15 mouse cellular contexts compared by ENCODE assay signal in the genomic region with DNA sequence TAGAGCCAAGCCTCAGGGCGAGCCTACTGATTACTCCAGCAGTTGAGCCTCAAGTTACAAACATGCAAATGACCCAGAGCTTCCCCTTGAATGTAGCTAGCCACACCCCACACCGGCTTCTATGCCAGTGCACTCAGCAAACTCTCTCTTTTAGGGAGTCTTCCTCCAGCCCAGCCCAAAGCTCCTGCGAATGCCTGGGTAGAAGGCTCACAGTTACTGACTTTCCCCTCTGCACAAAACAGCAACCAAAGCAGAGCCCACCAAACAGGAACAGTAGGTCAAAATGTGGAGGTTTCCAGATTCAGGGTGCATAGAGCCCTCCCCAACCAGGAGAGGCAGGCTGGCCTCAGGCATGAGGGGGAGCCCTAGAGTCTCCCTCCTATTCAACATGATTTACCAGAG. TPM values are rescaled to one million over a fixed set of nuclear protein-coding genes. Genes with fewer than 3 reads are reported as not detected.
DNase-seq lines count a peak whose midpoint lies in the region; ATAC-seq and TF ChIP-seq lines count a peak whose summit lies in the region.
"Had no signal": no experiment of that assay in that cellular context is flagged by ENCODE, and none has a peak within 500 bp of the region (broad histone marks: within the 10 kb centered on the region; RNA-seq: fewer than 3 reads in every experiment).

No protein-coding gene starts in this region.

- peak; percentile 62; the same call in 1 of the 2 replicates for ATAC-seq in granulocyte monocyte progenitor cell, adult 5-6 weeks (replicated peaks; ENCODE audit: poor library complexity, severe bottlenecking)
- ATAC-seq in stomach, embryonic 15.5 days (ENCODE audit: insufficient read depth, low FRiP score, low read depth), result 0 out of 2 replicates have a peak, but pooled peaks have one; percentile 15
- ATAC-seq in forebrain, embryonic 16.5 days, result no peak
- ATAC-seq: hindbrain, embryonic 16.5 days had no signal

- peak overlapping the region; percentile 20 for H3K27ac ChIP-seq in gastrocnemius, adult 2 months
- no peak overlapping the region for H3K27ac ChIP-seq in stomach, embryonic 15.5 days
- no peak overlapping the region for H3K27ac ChIP-seq in forebrain, embryonic 16.5 days (ENCODE audit: low read length)
- H3K27ac ChIP-seq: heart, embryonic 13.5 days; limb, embryonic 12.5 days had no signal

- no peaks in the 10 kb centered on the region for H3K9me3 ChIP-seq in stomach, embryonic 15.5 days
- no peaks in the 10 kb centered on the region for H3K9me3 ChIP-seq in forebrain, embryonic 16.5 days (ENCODE audit: control insufficient read depth, low read length)
- H3K9me3 ChIP-seq: heart, embryonic 13.5 days; limb, embryonic 12.5 days had no signal

- DNase-seq in gastrocnemius, adult 2 months, result peak; percentile 57
- DNase-seq in gastrocnemius, postnatal 25 days, result no peak
- peak; percentile 33 for DNase-seq in thymus, postnatal 14 days
- no peak for DNase-seq in thymus, postnatal 10 days (ENCODE audit: low spot score in 2 of 2)
- DNase-seq in gastrocnemius, postnatal 36 days, result no peak
- DNase-seq: cerebellum, adult 11 months; kidney, postnatal 4 days; right cerebral cortex, postnatal 14 days had no signal

- H3K27me3 ChIP-seq in stomach, embryonic 15.5 days (replicated peaks), result no peaks in the 10 kb centered on the region
- H3K27me3 ChIP-seq in forebrain, embryonic 16.5 days (replicated peaks; ENCODE audit: control insufficient read depth, insufficient read depth, low read length), result no peaks in the 10 kb centered on the region
- H3K27me3 ChIP-seq: heart, embryonic 13.5 days; limb, embryonic 12.5 days had no signal

- no peaks in the 10 kb centered on the region for H3K4me1 ChIP-seq in stomach, embryonic 15.5 days
- H3K4me1 ChIP-seq in forebrain, embryonic 16.5 days (replicated peaks; ENCODE audit: control insufficient read depth, insufficient read depth, low read length), result no peaks in the 10 kb centered on the region

- intact Hi-C loops in gastrocnemius, adult 2 months (cut with DNase I), result no loop called here
- intact Hi-C loops in gastrocnemius, postnatal 36 days (cut with DNase I), result no loop called here

- H3K9ac ChIP-seq in stomach, embryonic 15.5 days, result no peak overlapping the region
- no peak overlapping the region for H3K9ac ChIP-seq in forebrain, embryonic 16.5 days (replicated peaks; ENCODE audit: low read depth, low read length)
- H3K9ac ChIP-seq: heart, embryonic 13.5 days; limb, embryonic 12.5 days had no signal

- WGBS in stomach, embryonic 15.5 days, result 11% methylated on average over 3 of the region's 3 CpGs
- 20% methylated on average over 3 of the region's 3 CpGs for WGBS in forebrain, embryonic 16.5 days

- no peak for TF ChIP-seq CTCF in gastrocnemius, adult 2 months (IDR thresholded peaks at IDR 0.05)

- no peaks in the 10 kb centered on the region for H3K36me3 ChIP-seq in stomach, embryonic 15.5 days
- no peaks in the 10 kb centered on the region for H3K36me3 ChIP-seq in forebrain, embryonic 16.5 days (ENCODE audit: control insufficient read depth, insufficient read depth)
- H3K36me3 ChIP-seq: heart, embryonic 13.5 days; limb, embryonic 12.5 days had no signal

- no peak overlapping the region for H3K4me3 ChIP-seq in gastrocnemius, adult 2 months
- no peak overlapping the region for H3K4me3 ChIP-seq in stomach, embryonic 15.5 days (replicated peaks)
- H3K4me3 ChIP-seq in forebrain, embryonic 16.5 days (replicated peaks; ENCODE audit: low read length), result no peak overlapping the region
- H3K4me3 ChIP-seq: heart, embryonic 13.5 days; limb, embryonic 12.5 days had no signal

- H3K4me2 ChIP-seq in stomach, embryonic 15.5 days, result no peak overlapping the region
- H3K4me2 ChIP-seq in forebrain, embryonic 16.5 days (ENCODE audit: low read length), result no peak overlapping the region
- H3K4me2 ChIP-seq: heart, embryonic 13.5 days; limb, embryonic 12.5 days had no signal

RNA-seq across cellular contexts. Expression of a gene that starts 12.0 kb away (rescaled TPM):
- 10 to 100 TPM in 1 of 2 experiments, 1 to 10 TPM in 1; 4.7 to 17.5 TPM for total RNA-seq in gastrocnemius, adult 2 months (2021)
- 10 to 100 TPM in 1 of 2 experiments, 1 to 10 TPM in 1; 8.0 to 10.2 TPM for total RNA-seq in gastrocnemius, postnatal 25 days (2021)
- 3.6 TPM in 1 of 2 replicates, not detected in the other for total RNA-seq in granulocyte monocyte progenitor cell, adult 5-6 weeks (2014; fragmentation: Nextera tagmentation)
- total RNA-seq in granulocyte monocyte progenitor cell, adult 5-6 weeks (2017), result 0.88 and 1.2 TPM in 2 replicates
- polyA plus RNA-seq in stomach, embryonic 15.5 days (2015; fragmentation: Nextera tagmentation; extraction: Ambion mirVana), result 1.6 and 2.1 TPM in 2 replicates
- 1 to 10 TPM; 7.7 to 8.6 TPM for total RNA-seq in gastrocnemius, postnatal 36 days (2021)
- 3.7 and 4.5 TPM in 2 replicates for polyA plus RNA-seq in forebrain, embryonic 16.5 days (2015; fragmentation: Nextera tagmentation; extraction: Ambion mirVana)

RNA-seq across cellular contexts. Expression of a gene that starts 21.4 kb away (rescaled TPM):
- total RNA-seq in gastrocnemius, adult 2 months (2021), result 1 to 10 TPM; 3.0 to 4.2 TPM
- total RNA-seq in gastrocnemius, postnatal 25 days (2021), result 1 to 10 TPM; 3.0 to 5.2 TPM
- total RNA-seq in granulocyte monocyte progenitor cell, adult 5-6 weeks (2014; fragmentation: Nextera tagmentation), result 6.2 and 8.0 TPM in 2 replicates
- total RNA-seq in granulocyte monocyte progenitor cell, adult 5-6 weeks (2017), result 7.4 and 8.4 TPM in 2 replicates
- polyA plus RNA-seq in stomach, embryonic 15.5 days (2015; fragmentation: Nextera tagmentation; extraction: Ambion mirVana), result 12.7 and 14.9 TPM in 2 replicates
- 1 to 10 TPM; 3.3 to 3.6 TPM for total RNA-seq in gastrocnemius, postnatal 36 days (2021)
- polyA plus RNA-seq in forebrain, embryonic 16.5 days (2015; fragmentation: Nextera tagmentation; extraction: Ambion mirVana), result 9.9 and 14.2 TPM in 2 replicates

RNA-seq across cellular contexts. Expression of a gene that starts 57.5 kb away (rescaled TPM):
- not detected for total RNA-seq in gastrocnemius, adult 2 months (2021)
- total RNA-seq in gastrocnemius, postnatal 25 days (2021), result under 1 TPM in 1 of 2 experiments, not detected in 1; 0.19 TPM
- total RNA-seq in granulocyte monocyte progenitor cell, adult 5-6 weeks (2014; fragmentation: Nextera tagmentation), result 36.4 and 50.2 TPM in 2 replicates
- 35.5 and 39.5 TPM in 2 replicates for total RNA-seq in granulocyte monocyte progenitor cell, adult 5-6 weeks (2017)
- 0.89 and 1.2 TPM in 2 replicates for polyA plus RNA-seq in stomach, embryonic 15.5 days (2015; fragmentation: Nextera tagmentation; extraction: Ambion mirVana)
- under 1 TPM in 1 of 2 experiments, not detected in 1; 0.41 TPM for total RNA-seq in gastrocnemius, postnatal 36 days (2021)
- polyA plus RNA-seq in forebrain, embryonic 16.5 days (2015; fragmentation: Nextera tagmentation; extraction: Ambion mirVana), result not detected in 2 replicates
- polyA plus RNA-seq: frontal cortex, adult 2 months; hindbrain, embryonic 16.5 days had no signal

Comparison
In these comparisons a context has a peak if more than half of its experiments do, and no peak if none do; other contexts are left out.
1. DNase-seq: peak in gastrocnemius, adult 2 months (single experiment) and thymus, postnatal 14 days (single experiment); none in gastrocnemius, postnatal 25 days (single experiment), thymus, postnatal 10 days (0 of 2) and gastrocnemius, postnatal 36 days (0 of 2).
2. RNA of a gene that starts 57.5 kb away (total RNA-seq): 35.5 to 50.2 TPM in granulocyte monocyte progenitor cell, adult 5-6 weeks; 0.41 TPM in gastrocnemius, postnatal 36 days, 0.19 TPM in gastrocnemius, postnatal 25 days and not detected in gastrocnemius, adult 2 months; every median in the first group is over 10 times any median in the second.